Mouse (Mus musculus) limb, embryonic 15.5 days (tissue): Measurements from ENCODE around the gene Ttll5. TPM values are rescaled to one million over a fixed set of nuclear protein-coding genes. Genes with fewer than 3 reads are reported as not detected.

Experiments used
- ATAC-seq: fragments of 200-750 bp; cut with Nextera tagmentation; 2 replicates; pipeline ENCODE4 v1.8.0; 2017; ENCODE audit warnings: low read depth, moderate TSS enrichment; ENCODE audit not compliant: insufficient number of reproducible peaks, low FRiP score, low TSS enrichment
- H3K27ac ChIP-seq: fragments of 300-500 bp; sonication (generic); 2 replicates; pipeline ENCODE4 v1.5.1; 2015; ENCODE audit warnings: moderate library complexity, mild to moderate bottlenecking, inconsistent platforms
- H3K27me3 ChIP-seq: fragments of 300-500 bp; sonication (generic); 2 replicates; pipeline ENCODE4 v1.6.1; 2015; ENCODE audit warnings: inconsistent platforms
- H3K36me3 ChIP-seq: fragments of 300-500 bp; sonication (generic); 2 replicates; pipeline ENCODE4 v1.6.1; 2015; ENCODE audit warnings: inconsistent platforms
- H3K4me1 ChIP-seq: fragments of 300-500 bp; sonication (generic); 2 replicates; pipeline ENCODE4 v1.6.1; 2015; ENCODE audit warnings: inconsistent platforms
- H3K4me2 ChIP-seq: fragments of 300-500 bp; sonication (generic); 2 replicates; pipeline ENCODE4 v1.6.1; 2015; ENCODE audit warnings: mild to moderate bottlenecking, inconsistent platforms
- H3K4me3 ChIP-seq: fragments of 300-500 bp; sonication (generic); 2 replicates; pipeline ENCODE4 v1.5.1; 2015; ENCODE audit warnings: mild to moderate bottlenecking, inconsistent platforms
- H3K9ac ChIP-seq: fragments of 300-500 bp; sonication (generic); 2 replicates; pipeline ENCODE4 v1.6.1; 2015; ENCODE audit warnings: inconsistent platforms
- H3K9me3 ChIP-seq: fragments of 300-500 bp; sonication (generic); 2 replicates; pipeline ENCODE4 v1.6.1; 2016; ENCODE audit warnings: inconsistent platforms
- WGBS: fragments of 180-500 bp; shearing (Covaris S2); methylation state at CpG from one replicate; pipeline ENCODE4 v1.1.7; 2015; 5-methylcytosine and 5-hydroxymethylcytosine counted together
- polyA plus RNA-seq: library from polyadenylated mRNA; unstranded; fragments of >200 nt; fragmentation: Nextera tagmentation; extraction: Ambion mirVana; gene quantifications from 2 replicates; pipeline ENCODE4 v1.2.1, GENCODE M21; 2015

Gene Ttll5
- polyA plus RNA-seq, 1 experiment from 2014 or later, result 13.0 TPM

GRCm38 (mm10) chr12:86022282-86022984 is 198.0 kb downstream of the Ttll5 start:
- Histone ChIP-seq H3K4me3 (no peak overlapping the region), H3K27me3 (no peaks in the 10 kb centered on the region), H3K36me3 (no peaks in the 10 kb centered on the region), H3K4me1 (peaks cover 47% of the 10 kb centered on the region), H3K4me2 (no peak overlapping the region), H3K27ac (peak overlapping the region; percentile 73), H3K9me3 (no peaks in the 10 kb centered on the region), H3K9ac (no peak overlapping the region)
- WGBS, result 27% methylated on average over 9 of the region's 9 CpGs
- peak; percentile 49; the same call in 1 of the 2 replicates for ATAC-seq

GRCm38 (mm10) chr12:86023081-86023871 is 198.8 kb downstream of the Ttll5 start:
- H3K36me3 ChIP-seq, result no peaks in the 10 kb centered on the region
- H3K27me3 ChIP-seq, result no peaks in the 10 kb centered on the region
- H3K27ac ChIP-seq, result peak overlapping the region; percentile 73
- H3K9me3 ChIP-seq, result no peaks in the 10 kb centered on the region
- H3K4me1 ChIP-seq, result peaks cover 50% of the 10 kb centered on the region
- no peak overlapping the region for H3K4me2 ChIP-seq
- H3K9ac ChIP-seq, result no peak overlapping the region
- WGBS, result 46% methylated on average over 4 of the region's 4 CpGs
- no peak overlapping the region for H3K4me3 ChIP-seq
- ATAC-seq, result peak; percentile 61

GRCm38 (mm10) chr12:86024426-86024825 is 200.0 kb downstream of the Ttll5 start:
- no peak overlapping the region for H3K9ac ChIP-seq
- WGBS, result 53% methylated on average over 4 of the region's 4 CpGs
- no peaks in the 10 kb centered on the region for H3K9me3 ChIP-seq
- H3K4me1 ChIP-seq, result peaks cover 50% of the 10 kb centered on the region
- H3K27me3 ChIP-seq, result no peaks in the 10 kb centered on the region
- no peak overlapping the region for H3K4me2 ChIP-seq
- H3K27ac ChIP-seq, result peak overlapping the region; percentile 73; the same call in 1 of the 2 replicates
- ATAC-seq, result no peak
- H3K36me3 ChIP-seq, result no peaks in the 10 kb centered on the region
- no peak overlapping the region for H3K4me3 ChIP-seq

- Histone ChIP-seq H3K4me3 (no peak overlapping the region), H3K27me3 (no peaks in the 10 kb centered on the region), H3K9ac (no peak overlapping the region), H3K4me2 (no peak overlapping the region), H3K4me1 (peaks cover 53% of the 10 kb centered on the region), H3K9me3 (no peaks in the 10 kb centered on the region), H3K27ac (no peak overlapping the region), H3K36me3 (no peaks in the 10 kb centered on the region)
- 75% methylated on average over 6 of the region's 6 CpGs for WGBS
- ATAC-seq, result no peak
Measured at GRCm38 (mm10) chr12:86025480-86025879, 201.0 kb downstream of the Ttll5 start.

GRCm38 (mm10) chr12:86027000-86027399 is 202.5 kb downstream of the Ttll5 start:
- H3K9ac ChIP-seq, result no peak overlapping the region
- H3K27ac ChIP-seq, result no peak overlapping the region
- 58% methylated on average over 5 of the region's 5 CpGs for WGBS
- no peaks in the 10 kb centered on the region for H3K36me3 ChIP-seq
- H3K4me2 ChIP-seq, result no peak overlapping the region
- ATAC-seq, result no peak
- no peak overlapping the region for H3K4me3 ChIP-seq
- H3K9me3 ChIP-seq, result no peaks in the 10 kb centered on the region
- peaks cover 47% of the 10 kb centered on the region for H3K4me1 ChIP-seq
- H3K27me3 ChIP-seq, result no peaks in the 10 kb centered on the region

GRCm38 (mm10) chr12:86027747-86028146 is 203.3 kb downstream of the Ttll5 start:
- Histone ChIP-seq H3K4me3 (no peak overlapping the region), H3K27ac (no peak overlapping the region), H3K4me2 (no peak overlapping the region), H3K27me3 (no peaks in the 10 kb centered on the region), H3K4me1 (peaks cover 40% of the 10 kb centered on the region), H3K9me3 (no peaks in the 10 kb centered on the region), H3K9ac (no peak overlapping the region), H3K36me3 (no peaks in the 10 kb centered on the region)
- no peak for ATAC-seq
- WGBS, result 50% methylated on average over 1 of the region's 1 CpGs

GRCm38 (mm10) chr12:86030932-86031331 is 206.5 kb downstream of the Ttll5 start:
- no peak for ATAC-seq
- Histone ChIP-seq H3K36me3 (no peaks in the 10 kb centered on the region), H3K4me2 (no peak overlapping the region), H3K27me3 (no peaks in the 10 kb centered on the region), H3K4me3 (no peak overlapping the region), H3K4me1 (peaks cover 12% of the 10 kb centered on the region), H3K9ac (no peak overlapping the region), H3K9me3 (no peaks in the 10 kb centered on the region), H3K27ac (no peak overlapping the region)
- whole genome bisulfite sequencing, result 80% methylated on average over 5 of the region's 5 CpGs

GRCm38 (mm10) chr12:86035586-86035985 is 211.1 kb downstream of the Ttll5 start:
- H3K4me1 ChIP-seq, result peaks cover 19% of the 10 kb centered on the region

GRCm38 (mm10) chr12:86036368-86037166 is 212.1 kb downstream of the Ttll5 start:
- no peak overlapping the region for H3K9ac ChIP-seq
- 27% methylated on average over 9 of the region's 9 CpGs for WGBS

More at GRCm38 (mm10) chr12:86035586-86035985, 211.1 kb downstream of the Ttll5 start:
- Histone ChIP-seq H3K36me3 (no peaks in the 10 kb centered on the region), H3K9ac (no peak overlapping the region), H3K27ac (no peak overlapping the region), H3K4me2 (no peak overlapping the region), H3K27me3 (no peaks in the 10 kb centered on the region), H3K9me3 (no peaks in the 10 kb centered on the region), H3K4me3 (no peak overlapping the region)
- ATAC-seq, result no peak

GRCm38 (mm10) chr12:86037235-86037921 is 212.9 kb downstream of the Ttll5 start:
- Histone ChIP-seq H3K9ac (no peak overlapping the region), H3K9me3 (no peaks in the 10 kb centered on the region), H3K27ac (peak overlapping the region; percentile 78), H3K4me1 (peaks cover 19% of the 10 kb centered on the region), H3K4me2 (peak overlapping the region; percentile 20; the same call in 1 of the 2 replicates), H3K4me3 (no peak overlapping the region), H3K36me3 (no peaks in the 10 kb centered on the region; the same call in 1 of the 2 replicates), H3K27me3 (no peaks in the 10 kb centered on the region)
- 19% methylated on average over 12 of the region's 12 CpGs for WGBS
- ATAC-seq, result peak; percentile 74

More at GRCm38 (mm10) chr12:86036368-86037166, 212.1 kb downstream of the Ttll5 start:
- Histone ChIP-seq H3K27me3 (no peaks in the 10 kb centered on the region), H3K9me3 (no peaks in the 10 kb centered on the region), H3K4me1 (peaks cover 19% of the 10 kb centered on the region), H3K36me3 (no peaks in the 10 kb centered on the region), H3K27ac (peak overlapping the region; percentile 78), H3K4me3 (no peak overlapping the region), H3K4me2 (no peak overlapping the region)
- peak; percentile 64; the same call in 1 of the 2 replicates for ATAC-seq

GRCm38 (mm10) chr12:86039078-86039477 is 214.6 kb downstream of the Ttll5 start:
- Histone ChIP-seq H3K4me1 (peaks cover 19% of the 10 kb centered on the region), H3K4me2 (no peak overlapping the region), H3K9ac (no peak overlapping the region), H3K36me3 (peaks cover 8% of the 10 kb centered on the region), H3K4me3 (no peak overlapping the region), H3K27me3 (no peaks in the 10 kb centered on the region), H3K9me3 (no peaks in the 10 kb centered on the region), H3K27ac (no peak overlapping the region)
- ATAC-seq, result no peak
- WGBS, result 67% methylated on average over 5 of the region's 5 CpGs
